Mouse (Mus musculus): ENCODE data around the gene Tox3.

GRCm38 (mm10) chr8:90347581-90348177 is 464 bp downstream of the Tox3 start:
- TF ChIP-seq CTCF (IDR thresholded peaks at IDR 0.05; ENCODE audit: extremely low read depth, insufficient read length, insufficient replicate concordance, low read depth, low read length) = no peak
- no peak for TF ChIP-seq POLR2A (IDR thresholded peaks at IDR 0.05; ENCODE audit: low read depth, low read length)

Measured in small intestine, adult 2 months (tissue).